Mouse (Mus musculus) mouse trophoblast stem cell (cell line): ENCODE measurements around the gene Syt3.

ENCODE experiments used
- in situ Hi-C, 2 experiments: fragments of 300-500 bp; cut with MseI, MboI; formaldehyde crosslinking; loops; 2 replicates in 1 of 2; 3 replicates in 1 of 2; pipeline ENCODE4 v1.15.1; 2025

The Syt3 gene

GRCm38 (mm10) chr7:44383980-44384715 is at the start of gene Syt3:
Syt3 (plus strand) TSS chr7:44384102.
- in situ Hi-C loops: no loop called here

DNA sequence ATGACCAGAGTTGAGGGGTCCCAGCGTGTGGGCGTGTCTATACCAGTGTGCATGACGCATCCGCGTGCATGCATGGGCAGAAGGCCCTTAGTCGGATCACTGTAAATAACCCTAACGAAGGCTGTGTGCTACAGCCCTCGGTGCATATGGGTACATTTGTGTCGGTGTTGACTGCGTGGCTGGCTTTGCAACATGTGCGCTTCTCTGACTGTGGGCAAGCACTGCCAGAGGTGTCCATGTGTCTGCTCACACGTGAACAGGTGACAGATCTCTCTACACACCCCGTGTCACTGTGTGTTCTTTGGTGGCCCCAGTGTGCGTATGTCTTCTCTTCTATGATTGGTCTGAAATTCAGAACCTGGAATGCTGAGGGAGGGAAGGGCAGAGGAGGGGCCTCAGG is 49.8 kb upstream of the Syt3 start:
- in situ Hi-C loops: no loop called here

- in situ Hi-C loops: no loop called here
These were observed 48.6 kb upstream of the Syt3 start for GRCm38 (mm10) chr7:44335031-44335878.

DNA sequence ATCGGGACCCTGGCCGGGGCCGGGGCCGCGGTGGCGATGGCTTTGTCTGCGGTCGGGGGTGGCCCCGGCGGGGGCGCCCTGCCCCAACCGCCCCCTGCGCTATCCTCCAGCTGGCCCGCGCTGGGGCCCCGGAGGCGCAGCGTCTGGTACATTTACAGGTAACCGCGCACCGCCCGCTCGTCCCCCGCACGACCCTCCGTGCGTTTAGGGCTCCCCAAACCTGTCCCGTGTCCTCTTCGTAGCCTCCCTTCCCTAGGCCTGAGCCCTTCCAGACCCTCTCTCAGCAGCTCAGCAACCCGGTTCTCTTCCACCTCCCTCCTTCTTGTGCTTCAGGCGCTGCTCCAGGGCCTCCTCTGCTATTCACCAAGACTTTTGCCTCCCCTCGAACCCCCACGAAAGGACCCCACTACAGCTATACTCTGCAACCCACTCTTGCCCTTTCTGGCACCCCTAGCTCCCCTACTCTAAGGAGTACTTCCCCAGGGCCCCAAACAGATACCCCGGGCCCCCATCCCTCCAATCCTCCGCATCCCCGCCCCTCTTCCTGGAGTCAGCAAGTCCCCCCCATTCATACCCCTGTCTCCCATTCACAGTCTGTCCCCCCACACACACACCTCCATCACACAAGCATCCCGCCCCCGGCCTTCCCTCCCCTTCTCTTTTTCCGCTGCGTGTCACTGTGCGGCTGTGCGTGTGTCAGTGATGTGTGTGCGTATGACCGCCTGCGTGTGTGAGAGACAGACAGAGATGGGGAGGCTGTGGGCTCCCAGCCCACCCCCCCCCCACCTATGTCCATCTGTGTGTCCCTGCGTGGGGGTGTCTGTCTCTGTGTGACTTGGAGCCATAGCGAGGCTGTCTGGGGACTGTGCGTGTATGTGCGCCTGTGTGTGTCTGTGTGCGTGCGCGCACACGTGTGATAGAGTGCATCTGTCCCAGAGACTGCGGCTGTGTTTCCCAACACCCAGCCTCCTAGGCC is 47.6 kb upstream of the Syt3 start:
- in situ Hi-C loops: no loop called here

DNA sequence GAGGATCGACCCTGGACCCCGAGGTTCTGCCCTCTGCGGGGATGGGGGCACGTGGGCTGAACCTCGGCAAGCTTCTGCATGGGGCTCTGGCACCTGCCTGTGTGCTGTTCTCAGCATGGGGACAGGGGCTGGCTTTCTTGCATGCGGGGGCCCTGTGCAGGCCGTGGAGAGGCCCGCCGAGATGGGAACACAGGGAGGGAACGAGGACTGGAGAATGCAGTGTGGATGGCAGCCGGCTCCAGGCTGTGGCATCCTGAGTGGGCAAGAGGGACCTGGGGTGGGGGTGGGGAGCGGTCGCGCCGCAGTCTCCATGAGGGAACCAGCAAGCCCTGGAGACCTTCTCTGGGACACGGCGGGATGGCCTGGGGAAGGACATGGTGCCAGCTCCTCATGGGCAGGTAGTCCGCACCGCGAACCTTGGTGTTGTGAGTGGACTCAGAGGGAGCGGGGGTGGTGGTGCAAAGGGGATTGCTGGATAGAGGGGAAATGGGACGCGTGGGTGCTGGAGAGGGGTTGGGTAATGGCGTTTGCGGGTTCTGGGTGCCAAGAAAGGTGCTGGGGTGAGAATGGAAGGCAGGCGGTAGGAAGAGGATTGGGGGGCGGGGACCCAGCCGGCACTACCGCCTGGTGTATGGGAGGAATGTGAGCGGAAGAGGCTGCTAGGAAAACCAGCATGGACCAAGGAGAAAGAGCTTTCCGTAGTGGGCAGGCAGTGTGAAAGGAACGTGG is 46.6 kb upstream of the Syt3 start:
- in situ Hi-C loops: no loop called here

DNA sequence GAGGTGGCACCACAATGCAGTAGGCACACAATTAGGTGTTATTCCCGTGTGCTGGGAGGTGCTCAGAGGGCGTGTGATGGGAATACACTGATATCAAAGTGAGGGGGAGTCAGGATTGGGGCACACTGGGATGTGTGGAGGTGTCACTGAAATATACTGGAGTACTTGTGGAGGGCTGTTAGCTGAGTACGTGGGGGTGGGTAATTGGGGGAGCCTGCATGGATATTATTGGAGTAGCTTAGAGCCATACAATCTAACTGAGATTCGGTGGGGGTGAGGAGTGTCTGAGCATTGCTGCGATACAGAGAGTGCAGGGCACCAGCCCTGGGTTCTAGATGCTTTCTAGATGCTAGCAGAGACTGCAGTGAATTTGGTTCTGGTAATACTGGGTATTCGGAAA is 43.7 kb upstream of the Syt3 start:
- in situ Hi-C loops: loop anchor here in 1 of 2 experiments (10.0 kb wide), 1 partner anchor 65 kb away; no protein-coding TSS in a partner anchor

GRCm38 (mm10) chr7:44341119-44341518 is 42.8 kb upstream of the Syt3 start:
- in situ Hi-C loops: loop anchor here in 1 of 2 experiments (10.0 kb wide), 1 partner anchor 66 kb away; no protein-coding TSS in a partner anchor

- in situ Hi-C loops: loop anchor here in 1 of 2 experiments (10.0 kb wide), 1 partner anchor 67 kb away; no protein-coding TSS in a partner anchor
These were observed 42.2 kb upstream of the Syt3 start for GRCm38 (mm10) chr7:44341714-44342113.

DNA sequence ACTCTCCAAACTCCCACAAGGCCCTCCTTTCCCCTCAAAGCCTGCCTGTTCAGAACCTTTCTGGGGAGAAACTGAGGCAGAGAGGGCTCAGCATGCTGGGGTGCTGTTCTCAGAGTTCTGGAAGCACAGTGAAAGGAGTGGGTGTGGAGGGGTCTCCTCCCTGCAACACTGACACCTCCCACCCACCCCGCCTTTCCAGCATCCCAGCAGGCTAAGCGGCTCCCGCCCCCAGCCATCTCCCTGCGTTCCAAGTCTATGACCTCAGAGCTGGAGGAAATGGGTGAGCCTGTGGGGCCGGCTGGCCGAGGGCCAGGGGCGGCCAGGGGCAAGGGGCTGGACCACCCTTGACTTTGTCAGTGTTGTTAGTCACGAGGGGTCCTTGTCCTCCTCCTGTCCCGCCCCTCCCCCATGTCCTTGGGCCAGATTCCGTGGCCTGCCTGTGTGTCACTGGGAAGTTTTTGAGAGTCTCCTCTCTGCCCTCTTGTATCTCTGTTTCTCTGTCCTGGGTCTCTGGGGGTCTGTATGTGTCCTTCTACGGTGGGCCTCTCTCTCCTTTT is 40.4 kb upstream of the Syt3 start:
- in situ Hi-C loops: loop anchor here in 1 of 2 experiments (10.0 kb wide), 1 partner anchor 69 kb away; no protein-coding TSS in a partner anchor

DNA sequence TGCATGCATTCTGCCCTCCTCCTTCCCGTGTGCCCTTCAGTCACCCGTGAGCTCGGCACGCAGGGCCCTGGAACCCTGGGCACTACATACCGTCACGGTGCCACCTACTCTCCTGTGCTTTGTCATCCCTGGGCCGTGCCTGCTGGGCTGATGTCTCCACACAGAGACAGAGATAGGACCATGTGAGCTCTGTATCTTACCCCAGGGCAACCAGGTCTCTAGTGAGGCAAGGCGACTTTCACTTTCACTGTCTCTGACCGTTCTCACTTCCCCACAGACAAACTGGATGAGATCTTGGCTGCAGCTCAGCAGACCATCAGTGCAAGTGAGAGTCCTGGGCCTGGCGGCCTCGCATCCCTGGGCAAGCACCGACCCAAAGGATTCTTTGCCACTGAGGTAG is 39.3 kb upstream of the Syt3 start:
- in situ Hi-C loops: loop anchor here (5.0 to 10.0 kb wide), 2 partner anchors 70 to 72 kb away; no protein-coding TSS in a partner anchor

- in situ Hi-C loops: loop anchor here (5.0 to 10.0 kb wide), 2 partner anchors 74 to 77 kb away; no protein-coding TSS in a partner anchor
These were observed 34.9 kb upstream of the Syt3 start for GRCm38 (mm10) chr7:44349043-44349442.

DNA sequence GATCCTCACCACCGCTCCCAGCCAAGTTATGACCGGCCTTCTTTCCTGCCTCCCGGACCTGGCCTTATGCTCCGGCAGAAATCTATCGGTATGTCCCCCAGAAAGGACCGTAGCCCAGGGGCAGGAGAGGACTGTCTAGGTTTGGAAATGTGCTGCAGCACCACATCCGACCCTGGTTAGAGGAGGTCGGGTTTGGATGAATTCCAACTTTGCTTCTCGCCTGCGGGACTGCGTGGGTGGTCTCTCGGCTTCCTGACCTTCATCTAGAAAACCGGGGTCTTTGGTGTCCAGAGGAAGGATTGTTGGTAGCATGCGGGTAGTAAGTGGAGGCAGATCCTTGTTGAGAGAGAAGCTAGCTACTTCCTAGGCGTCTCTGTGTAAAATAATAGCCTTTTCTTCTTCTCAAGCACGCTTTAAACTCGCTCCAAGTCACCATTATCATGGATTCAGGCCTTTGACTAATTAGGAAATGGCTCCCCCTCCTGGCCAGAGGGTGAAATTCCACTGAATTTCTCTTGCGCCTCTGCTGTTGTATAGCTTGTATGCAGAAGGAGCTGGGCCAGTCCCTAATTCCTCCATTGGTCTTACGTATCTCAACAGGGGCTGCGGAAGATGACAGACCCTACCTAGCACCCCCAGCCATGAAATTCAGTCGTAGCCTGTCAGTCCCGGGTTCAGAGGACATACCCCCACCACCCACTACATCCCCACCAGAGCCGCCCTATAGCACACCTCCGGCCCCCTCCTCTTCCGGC is 32.8 kb upstream of the Syt3 start:
- in situ Hi-C loops: no loop called here

GRCm38 (mm10) chr7:44351881-44352749 is 31.8 kb upstream of the Syt3 start:
- in situ Hi-C loops: no loop called here

- in situ Hi-C loops: no loop called here
These were observed 30.9 kb upstream of the Syt3 start for GRCm38 (mm10) chr7:44352750-44353600.

- in situ Hi-C loops: no loop called here
These were observed 30.1 kb upstream of the Syt3 start for GRCm38 (mm10) chr7:44353601-44354340.

- in situ Hi-C loops: no loop called here
These were observed 28.5 kb upstream of the Syt3 start for GRCm38 (mm10) chr7:44355411-44355810.
